Mouse (Mus musculus): ENCODE measurements around the gene Cdca3. TPM values are rescaled to one million over a fixed set of nuclear protein-coding genes. Genes with fewer than 3 reads are reported as not detected.

The Cdca3 gene
- total RNA-seq, 2 experiments from 2014 or later = 0.63 to 0.66 TPM

DNA sequence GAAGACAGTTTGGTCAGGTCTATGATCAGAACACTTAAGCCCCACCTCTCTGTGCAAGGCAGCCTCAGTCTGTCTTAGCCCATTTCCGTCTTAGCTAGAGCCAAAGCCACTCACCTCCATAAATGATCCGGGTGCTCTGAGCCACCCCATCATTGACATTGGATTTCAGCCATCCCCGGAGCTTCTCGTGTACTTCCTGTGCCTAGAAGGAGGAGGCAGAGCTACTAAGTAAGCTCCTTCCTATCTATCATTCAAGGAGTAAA, 18.0 kb upstream of the Cdca3 start:
- no peak for TF ChIP-seq CTCF (IDR thresholded peaks at IDR 0.05)
- DNase-seq (ENCODE audit: extremely low spot score in 1 of 2, low spot score in 2 of 2) = no peak
- H3K4me3 ChIP-seq = no peak overlapping the region
- intact Hi-C loops (cut with DNase I) = no loop called here
- no peak overlapping the region for H3K27ac ChIP-seq

- Histone ChIP-seq H3K27ac (no peak overlapping the region; the same call in 1 of the 2 replicates), H3K4me3 (peak overlapping the region; percentile 90)
- TF ChIP-seq CTCF (IDR thresholded peaks at IDR 0.05) = no peak
Measured at GRCm38 (mm10) chr6:124811701-124812560, 17.4 kb upstream of the Cdca3 start.

DNA sequence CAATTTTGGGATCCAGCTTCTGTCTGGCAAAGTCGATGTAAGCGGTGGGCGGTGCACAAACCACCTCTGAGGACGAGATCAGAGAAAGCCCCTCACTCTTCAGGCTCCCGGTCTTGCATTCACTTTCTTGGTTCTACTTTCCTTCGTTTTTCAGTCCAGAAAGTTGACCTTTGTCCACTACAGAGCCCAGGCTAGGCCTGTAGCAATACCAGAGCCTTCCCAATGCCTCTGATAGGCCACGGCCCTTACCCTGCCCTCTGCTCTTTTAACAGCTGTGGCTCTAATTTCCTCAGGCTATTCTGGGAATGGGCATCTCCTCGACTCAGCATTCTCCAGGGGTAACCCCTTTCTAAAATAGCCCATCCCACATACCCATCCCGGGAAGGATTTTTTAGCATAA, 16.5 kb upstream of the Cdca3 start:
- peak overlapping the region; percentile 90 for H3K4me3 ChIP-seq
- no peak for DNase-seq (ENCODE audit: extremely low spot score in 1 of 2, low spot score in 2 of 2)

More at GRCm38 (mm10) chr6:124811701-124812560, 17.4 kb upstream of the Cdca3 start:
- intact Hi-C loops (cut with DNase I) = no loop called here
- no peak for DNase-seq (ENCODE audit: extremely low spot score in 1 of 2, low spot score in 2 of 2)

GRCm38 (mm10) chr6:124813496-124813895, 15.9 kb upstream of the Cdca3 start:
- peak; percentile 70 to 74 for DNase-seq (ENCODE audit: extremely low spot score in 1 of 2, low spot score in 2 of 2)
- H3K27ac ChIP-seq = peak overlapping the region; percentile 95
- peak overlapping the region; percentile 90 for H3K4me3 ChIP-seq
- TF ChIP-seq CTCF (IDR thresholded peaks at IDR 0.05) = no peak
- intact Hi-C loops (cut with DNase I) = no loop called here

More for the DNA sequence above, 16.5 kb upstream of the Cdca3 start:
- intact Hi-C loops (cut with DNase I) = no loop called here
- H3K27ac ChIP-seq = peak overlapping the region; percentile 95
- TF ChIP-seq CTCF (IDR thresholded peaks at IDR 0.05) = no peak

DNA sequence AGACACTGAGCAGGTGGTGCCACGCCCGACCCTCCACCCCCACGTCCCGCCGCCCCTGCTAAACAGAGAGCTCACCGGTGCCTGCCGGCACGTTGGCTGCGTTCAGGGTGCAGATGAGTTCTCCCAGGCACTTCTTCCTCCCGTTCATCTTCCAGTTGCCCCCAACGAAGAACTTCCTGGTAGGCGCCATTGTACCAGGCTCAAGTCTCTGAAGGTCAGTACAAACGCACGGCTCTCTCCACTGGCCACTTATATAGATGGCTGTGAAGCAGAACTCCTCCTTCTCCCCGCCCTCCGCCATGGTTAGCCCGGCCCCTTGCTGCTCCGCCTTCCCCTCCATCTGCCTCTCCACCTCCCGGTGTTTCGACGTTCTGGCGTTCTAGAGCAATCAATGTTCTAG, 15.4 kb upstream of the Cdca3 start, which contains the start of gene Tpi1:
Gene Tpi1, minus strand, starts transcription at position 364 of the 400 bp plus-strand sequence.
- intact Hi-C loops (cut with DNase I) = loop anchor here (1.0 kb wide), 1 partner anchor 14 kb away; no protein-coding TSS in a partner anchor
- no peak for TF ChIP-seq CTCF (IDR thresholded peaks at IDR 0.05)
- Histone ChIP-seq H3K27ac (peak within 1 kb of the TSS; percentile 95), H3K4me3 (peak within 1 kb of the TSS; percentile 90)
- DNase-seq (ENCODE audit: extremely low spot score in 1 of 2, low spot score in 2 of 2) = peak; percentile 85 to 89

DNA sequence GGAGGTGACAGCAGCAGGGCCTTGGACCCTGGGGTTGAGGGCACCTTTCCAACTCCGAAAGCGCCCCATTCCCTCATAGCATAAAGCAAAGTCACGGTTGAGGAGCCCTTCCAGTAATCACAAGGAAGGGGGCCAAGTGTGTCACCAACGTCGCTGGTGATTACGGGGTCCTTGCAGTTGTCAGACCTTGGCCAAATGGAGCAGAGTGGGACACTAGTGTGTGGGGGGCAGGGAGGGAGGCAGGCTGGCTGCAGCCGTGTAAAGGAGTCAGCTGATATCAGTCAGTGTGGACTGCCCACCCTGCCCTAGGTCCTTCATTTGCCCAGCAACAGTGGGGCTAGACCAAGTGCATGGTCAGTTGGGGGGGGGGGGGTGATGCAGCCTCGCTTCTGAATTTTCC, 14.9 kb upstream of the Cdca3 start:
- intact Hi-C loops (cut with DNase I) = loop anchor here (1.0 kb wide), 1 partner anchor 14 kb away; no protein-coding TSS in a partner anchor
- Histone ChIP-seq H3K27ac (peak overlapping the region; percentile 95), H3K4me3 (peak overlapping the region; percentile 90)
- DNase-seq (ENCODE audit: extremely low spot score in 1 of 2, low spot score in 2 of 2) = no peak
- TF ChIP-seq CTCF (IDR thresholded peaks at IDR 0.05) = no peak

- no peak overlapping the region for H3K27ac ChIP-seq
- intact Hi-C loops (cut with DNase I) = loop anchor here (1.0 kb wide), 1 partner anchor 13 kb away; no protein-coding TSS in a partner anchor
- DNase-seq (ENCODE audit: extremely low spot score in 1 of 2, low spot score in 2 of 2) = no peak
- H3K4me3 ChIP-seq = no peak overlapping the region
- no peak for TF ChIP-seq CTCF (IDR thresholded peaks at IDR 0.05)
Measured at GRCm38 (mm10) chr6:124814858-124815774, 14.2 kb upstream of the Cdca3 start.

DNA sequence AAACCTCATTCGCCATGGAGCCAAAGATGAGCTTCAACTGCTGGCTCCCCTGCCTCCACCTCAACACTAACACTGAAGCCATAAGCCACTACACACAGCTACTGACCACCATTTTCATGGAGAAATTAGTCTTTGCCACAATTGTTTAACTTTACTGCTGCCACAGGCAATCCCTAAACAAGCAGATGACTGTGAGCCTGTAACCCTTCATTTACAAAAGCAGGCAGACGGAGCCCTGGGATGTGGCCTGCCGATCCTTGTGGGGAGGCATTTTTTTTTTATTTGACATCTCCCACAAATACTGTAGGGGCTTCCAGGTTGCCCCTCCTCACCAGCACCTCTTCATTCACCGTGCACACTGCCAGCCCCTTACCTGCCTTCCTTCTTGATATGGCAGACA, 12.7 kb upstream of the Cdca3 start:
- DNase-seq (ENCODE audit: extremely low spot score in 1 of 2, low spot score in 2 of 2) = no peak
- no peak for TF ChIP-seq CTCF (IDR thresholded peaks at IDR 0.05)

DNA sequence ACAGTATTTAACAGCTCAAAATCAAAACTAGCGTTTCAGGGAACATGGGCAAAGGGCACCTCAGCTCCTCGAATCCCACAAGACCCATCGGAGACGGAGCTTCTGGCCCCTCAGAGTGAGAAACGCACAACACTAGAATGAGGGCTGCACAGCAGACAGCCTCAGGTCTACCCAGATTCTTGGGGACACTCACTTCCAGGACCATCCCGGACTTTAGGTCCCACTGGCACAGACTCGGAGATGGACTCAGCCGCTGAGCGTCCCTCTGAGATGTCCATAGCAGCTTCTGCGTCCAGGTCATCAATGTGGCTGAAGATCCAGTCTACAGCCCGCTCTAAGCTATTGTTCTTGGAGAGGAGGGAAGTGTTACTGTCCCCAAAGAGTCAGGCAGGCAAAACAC, 12.2 kb upstream of the Cdca3 start:
- H3K27ac ChIP-seq = no peak overlapping the region; the same call in 1 of the 2 replicates
- DNase-seq (ENCODE audit: extremely low spot score in 1 of 2, low spot score in 2 of 2) = peak in 1 of 2 experiments; percentile 7
- TF ChIP-seq CTCF (IDR thresholded peaks at IDR 0.05) = no peak

More for the DNA sequence above, 12.7 kb upstream of the Cdca3 start:
- intact Hi-C loops (cut with DNase I) = no loop called here
- no peak overlapping the region for H3K27ac ChIP-seq
- no peak overlapping the region for H3K4me3 ChIP-seq

GRCm38 (mm10) chr6:124817563-124817962, 11.8 kb upstream of the Cdca3 start:
- H3K4me3 ChIP-seq = no peak overlapping the region
- H3K27ac ChIP-seq = peak overlapping the region; percentile 58; the same call in 1 of the 2 replicates
- TF ChIP-seq CTCF (IDR thresholded peaks at IDR 0.05) = no peak
- DNase-seq (ENCODE audit: extremely low spot score in 1 of 2, low spot score in 2 of 2) = peak in 1 of 2 experiments; percentile 7
- intact Hi-C loops (cut with DNase I) = no loop called here

More for the DNA sequence above, 12.2 kb upstream of the Cdca3 start:
- H3K4me3 ChIP-seq = no peak overlapping the region
- intact Hi-C loops (cut with DNase I) = no loop called here

- peak in 1 of 2 experiments; percentile 9 for DNase-seq (ENCODE audit: extremely low spot score in 1 of 2, low spot score in 2 of 2)
- no peak for TF ChIP-seq CTCF (IDR thresholded peaks at IDR 0.05)
Measured at GRCm38 (mm10) chr6:124817971-124818370, 11.4 kb upstream of the Cdca3 start.

DNA sequence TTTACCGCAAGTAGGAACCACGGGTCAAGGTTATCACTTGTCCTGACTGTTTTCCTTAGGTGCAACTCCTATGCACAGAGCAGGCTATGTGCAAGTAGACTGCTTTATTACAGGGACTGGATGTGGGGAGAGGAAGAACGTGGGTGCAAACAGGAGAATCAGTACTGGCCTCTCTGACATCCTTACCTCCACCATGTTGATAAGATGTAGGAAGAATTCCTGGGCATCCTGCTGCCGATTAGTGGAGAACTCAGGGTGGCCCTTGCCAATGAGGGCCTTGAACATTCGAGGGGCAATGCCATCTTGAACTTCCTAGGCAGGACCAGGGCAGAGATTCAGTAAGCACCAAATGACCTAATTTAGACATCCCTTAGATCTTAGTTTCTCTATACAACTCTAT, 8.5 kb upstream of the Cdca3 start:
- Histone ChIP-seq H3K27ac (no peak overlapping the region), H3K4me3 (no peak overlapping the region)
- no peak for TF ChIP-seq CTCF (IDR thresholded peaks at IDR 0.05)
- intact Hi-C loops (cut with DNase I) = no loop called here
- DNase-seq (ENCODE audit: extremely low spot score in 1 of 2, low spot score in 2 of 2) = no peak

More at GRCm38 (mm10) chr6:124817971-124818370, 11.4 kb upstream of the Cdca3 start:
- Histone ChIP-seq H3K4me3 (no peak overlapping the region), H3K27ac (peak overlapping the region; percentile 58)
- intact Hi-C loops (cut with DNase I) = no loop called here
